Mouse (Mus musculus): ENCODE measurements around the gene Ptgr2.

DNA sequence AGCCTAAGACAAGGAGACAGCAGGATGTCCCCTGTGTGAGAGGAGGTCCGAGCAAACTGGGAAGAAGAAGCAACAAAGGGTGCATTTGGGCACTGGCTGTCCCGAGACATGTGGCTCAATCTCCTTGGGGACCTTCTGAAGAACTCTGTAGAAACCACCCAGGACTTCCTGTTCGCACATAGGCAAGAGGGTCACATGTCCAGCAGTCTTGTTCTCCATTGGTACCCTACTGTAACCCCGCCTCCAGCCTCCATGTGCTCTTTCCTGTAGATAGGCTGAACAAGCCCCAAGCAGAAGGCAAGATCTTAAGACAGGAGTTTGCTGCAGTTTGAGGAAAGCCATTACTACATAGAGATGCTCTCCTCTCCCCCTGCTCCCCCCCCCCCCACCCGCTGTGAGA, 32.2 kb upstream of the Ptgr2 start:
- TF ChIP-seq CTCF (IDR thresholded peaks at IDR 0.05; ENCODE audit: control insufficient read depth, insufficient read depth, low read length) (no peak), POLR2A (IDR thresholded peaks at IDR 0.05; ENCODE audit: borderline replicate concordance, control insufficient read depth, low read depth, low read length) (no peak)
